15 mouse cellular contexts compared by ENCODE assay signal in genomic region chr12:101002801-101003513, GRCm38 (mm10). TPM values are rescaled to one million over a fixed set of nuclear protein-coding genes. Genes with fewer than 3 reads are reported as not detected.
DNase-seq lines count a peak whose midpoint lies in the region; ATAC-seq and TF ChIP-seq lines count a peak whose summit lies in the region.
"Had no signal": no experiment of that assay in that cellular context is flagged by ENCODE, and none has a peak within 500 bp of the region (broad histone marks: within the 10 kb centered on the region; RNA-seq: fewer than 3 reads in every experiment).

No protein-coding gene starts in this region.

- intact Hi-C loops in gastrocnemius, adult 2 months (cut with DNase I), result no loop called here
- intact Hi-C loops in gastrocnemius, postnatal 14 days (cut with DNase I; ENCODE audit: low total_unique reads), result no loop called here
- intact Hi-C loops in left cerebral cortex, postnatal 14 days (cut with DNase I), result no loop called here

- peaks cover 54% of the 10 kb centered on the region for H3K4me1 ChIP-seq in intestine, embryonic 16.5 days (ENCODE audit: control insufficient read depth, insufficient read depth, low read length)

- no peak for TF ChIP-seq CTCF in gastrocnemius, adult 2 months (IDR thresholded peaks at IDR 0.05)

- ATAC-seq in intestine, embryonic 16.5 days, result peak; percentile 69
- ATAC-seq in erythroid progenitor cell, adult 5-6 weeks (replicated peaks; ENCODE audit: low FRiP score, poor library complexity, severe bottlenecking), result no peak
- ATAC-seq: forebrain, embryonic 14.5 days had no signal

- no peak for DNase-seq in gastrocnemius, adult 2 months
- no peak for DNase-seq in gastrocnemius, postnatal 14 days
- peak; percentile 22 for DNase-seq in 3134 (ENCODE audit: extremely low read depth, insufficient read length, low spot score)
- DNase-seq in kidney, postnatal 25 days, result peak; percentile 75 to 92
- DNase-seq in left cerebral cortex, adult 11 months (ENCODE audit: low spot score), result no peak
- no peak for DNase-seq in left cerebral cortex, postnatal 14 days (ENCODE audit: low spot score in 2 of 2)
- DNase-seq: adrenal gland, adult 8-10 months; embryo, embryonic 11 days; heart, adult 18-20 months had no signal

- no peaks in the 10 kb centered on the region for H3K27me3 ChIP-seq in intestine, embryonic 16.5 days (replicated peaks; ENCODE audit: control insufficient read depth, insufficient read depth, low read length)
- H3K27me3 ChIP-seq: limb, embryonic 13.5 days had no signal

- WGBS in intestine, embryonic 16.5 days, result 44% methylated on average over 4 of the region's 4 CpGs

- H3K27ac ChIP-seq in gastrocnemius, adult 2 months, result peak overlapping the region; percentile 63
- peak overlapping the region; percentile 79 for H3K27ac ChIP-seq in intestine, embryonic 16.5 days (ENCODE audit: low read length)
- H3K27ac ChIP-seq: hindbrain, embryonic 12.5 days; limb, embryonic 13.5 days had no signal

- H3K9me3 ChIP-seq in intestine, embryonic 16.5 days (ENCODE audit: control insufficient read depth, low read length), result no peaks in the 10 kb centered on the region
- H3K9me3 ChIP-seq: hindbrain, embryonic 12.5 days; limb, embryonic 13.5 days had no signal

- H3K4me3 ChIP-seq in gastrocnemius, adult 2 months, result no peak overlapping the region
- H3K4me3 ChIP-seq in intestine, embryonic 16.5 days (ENCODE audit: low read length), result no peak overlapping the region
- H3K4me3 ChIP-seq: hindbrain, embryonic 12.5 days; limb, embryonic 13.5 days; myocyte had no signal

- H3K9ac ChIP-seq in intestine, embryonic 16.5 days (ENCODE audit: low read depth, low read length), result no peak overlapping the region
- H3K9ac ChIP-seq: hindbrain, embryonic 12.5 days; limb, embryonic 13.5 days had no signal

- H3K4me2 ChIP-seq in intestine, embryonic 16.5 days (ENCODE audit: low read depth, low read length), result 0 out of 2 replicates have a peak overlapping the region, but pooled peaks have one; percentile 21
- H3K4me2 ChIP-seq: hindbrain, embryonic 12.5 days; limb, embryonic 13.5 days had no signal

- no peaks in the 10 kb centered on the region for H3K36me3 ChIP-seq in intestine, embryonic 16.5 days (ENCODE audit: control insufficient read depth, insufficient read depth, low read length)
- H3K36me3 ChIP-seq: hindbrain, embryonic 12.5 days; limb, embryonic 13.5 days had no signal

RNA-seq across cellular contexts. Expression of gene Ccdc88c, which starts 25.9 kb away (rescaled TPM):
- 10 to 100 TPM; 28.4 to 34.7 TPM for total RNA-seq in gastrocnemius, adult 2 months (2021)
- total RNA-seq in gastrocnemius, postnatal 14 days (2021), result 10 to 100 TPM; 29.2 to 37.2 TPM
- 13.1 and 13.6 TPM in 2 replicates for polyA plus RNA-seq in intestine, embryonic 16.5 days (2015; fragmentation: Nextera tagmentation; extraction: Ambion mirVana)
- 10 to 100 TPM; 21.6 to 22.4 TPM for total RNA-seq in left cerebral cortex, postnatal 14 days (2021)
- 96.4 and 130 TPM in 2 replicates for total RNA-seq in erythroid progenitor cell, adult 5-6 weeks (2015; ENCODE audit: low replicate concordance)
- total RNA-seq in erythroid progenitor cell, adult 5-6 weeks (2017; ENCODE audit: low replicate concordance), result 189 and 234 TPM in 2 replicates

Comparison
In these comparisons a context has a peak if more than half of its experiments do, and no peak if none do; other contexts are left out.
1. DNase-seq: peak in 3134 (single experiment) and kidney, postnatal 25 days (2 of 2); none in gastrocnemius, adult 2 months (single experiment), gastrocnemius, postnatal 14 days (single experiment), left cerebral cortex, adult 11 months (single experiment) and left cerebral cortex, postnatal 14 days (0 of 2).